Mouse (Mus musculus): ENCODE results near the gene Hsd17b11.

Gene Hsd17b11

GRCm38 (mm10) chr5:104021597-104022378 is at the start of gene Hsd17b11:
TSS of gene Hsd17b11 (minus strand) at chr5:104021919.
- peak; percentile 63 for DNase-seq (ENCODE audit: low read depth)

GRCm38 (mm10) chr5:104071048-104071447 is 49.3 kb upstream of the Hsd17b11 start:
- DNase-seq (ENCODE audit: low read depth), result no peak

DNA sequence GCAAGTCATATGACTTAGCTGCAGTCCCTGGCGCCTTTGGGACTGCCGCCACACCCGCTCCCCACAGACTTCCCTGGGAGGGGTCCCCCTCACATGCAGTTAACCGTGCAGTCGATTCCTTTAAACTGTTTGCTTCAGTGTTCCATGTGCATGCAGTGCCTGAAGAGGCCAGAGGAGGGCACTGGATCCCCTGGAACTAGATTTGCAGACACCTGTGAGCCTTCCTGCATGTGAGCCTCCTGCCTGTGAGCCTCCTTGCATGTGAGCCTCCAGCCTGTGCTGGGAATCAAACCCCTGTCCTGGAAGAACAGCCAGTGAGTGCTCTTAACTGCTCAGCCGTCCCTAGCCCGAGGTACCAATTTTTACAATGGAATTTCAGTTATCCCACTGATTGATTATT is 47.0 kb upstream of the Hsd17b11 start:
- peak; percentile 41 for DNase-seq (ENCODE audit: low read depth)

DNA sequence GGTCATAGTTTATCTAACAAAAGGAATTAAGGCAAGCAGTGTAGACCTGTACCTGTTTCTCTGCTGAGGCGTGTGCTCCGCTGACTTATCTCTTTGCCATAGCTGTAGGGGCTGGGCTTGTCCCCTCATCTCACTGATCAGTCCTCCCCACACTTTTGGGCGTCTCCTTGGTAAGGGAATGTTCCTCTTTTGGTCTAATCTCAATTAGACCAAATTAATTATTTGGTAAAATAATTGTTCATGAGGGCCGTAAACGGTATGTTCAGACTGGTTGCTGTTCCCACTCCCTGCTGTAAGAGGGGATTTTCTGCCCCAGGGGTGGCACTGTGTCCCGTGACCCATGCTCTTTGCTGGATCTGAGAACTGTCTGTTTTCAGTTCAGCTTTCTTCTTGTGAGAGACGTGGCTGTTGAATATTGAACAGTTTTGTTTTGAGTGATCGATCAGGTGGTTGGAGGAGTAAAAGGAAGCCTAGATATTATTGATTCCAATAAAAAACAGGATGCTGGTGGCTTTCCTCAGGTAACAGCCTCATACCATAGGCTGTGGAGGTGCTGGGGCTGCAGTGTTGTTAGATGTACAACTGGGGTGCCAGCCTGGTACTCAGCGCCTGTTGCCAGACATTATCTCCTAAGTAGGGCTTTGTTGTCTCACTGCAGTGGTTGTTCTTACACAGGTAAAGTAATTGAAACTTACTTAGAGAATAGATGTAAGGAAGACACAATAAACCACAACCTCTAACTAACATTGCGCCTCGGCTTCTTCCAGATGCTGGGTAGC is 41.2 kb upstream of the Hsd17b11 start:
- no peak for DNase-seq (ENCODE audit: low read depth)

DNA sequence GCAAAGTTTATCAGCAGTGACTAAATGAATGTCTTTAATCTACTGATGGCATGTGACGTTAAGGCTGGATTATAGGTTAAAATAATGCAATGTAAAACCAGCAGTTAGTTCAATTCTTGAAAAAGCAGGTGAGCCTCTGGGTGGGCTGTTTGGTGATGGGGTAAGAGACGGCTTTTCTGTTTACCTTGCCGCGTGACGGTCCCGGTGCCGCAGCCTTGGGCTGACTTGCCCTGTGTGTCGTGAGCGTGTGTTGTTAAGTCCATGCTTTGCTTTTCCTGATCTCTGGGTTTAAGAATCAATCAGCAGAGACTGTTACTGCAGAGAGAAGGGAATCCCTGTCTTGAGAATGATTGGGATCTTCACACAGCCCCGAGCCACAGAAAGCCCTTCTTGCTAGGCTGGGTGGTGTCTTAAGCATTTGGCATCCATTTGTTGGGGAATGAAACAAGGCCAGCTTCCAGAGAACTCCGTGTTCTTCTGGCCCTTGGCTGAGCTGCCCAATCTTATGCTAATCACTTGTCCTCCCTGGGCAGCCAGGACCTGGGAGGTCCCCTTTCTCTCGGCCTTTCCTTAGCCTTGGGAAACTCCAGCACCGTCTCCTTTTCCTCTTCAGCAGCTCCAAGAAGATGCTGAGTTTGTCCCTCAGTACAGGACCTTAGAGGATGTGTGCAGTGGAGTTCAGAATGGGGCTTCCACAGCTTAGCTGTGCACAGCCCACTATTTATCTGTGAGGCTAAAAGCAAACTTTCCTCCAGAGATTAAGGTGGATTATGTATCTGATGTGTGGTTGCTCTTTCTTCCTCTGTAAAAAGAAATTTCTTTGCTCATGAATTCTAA is 40.4 kb upstream of the Hsd17b11 start:
- no peak for DNase-seq (ENCODE audit: low read depth)

DNA sequence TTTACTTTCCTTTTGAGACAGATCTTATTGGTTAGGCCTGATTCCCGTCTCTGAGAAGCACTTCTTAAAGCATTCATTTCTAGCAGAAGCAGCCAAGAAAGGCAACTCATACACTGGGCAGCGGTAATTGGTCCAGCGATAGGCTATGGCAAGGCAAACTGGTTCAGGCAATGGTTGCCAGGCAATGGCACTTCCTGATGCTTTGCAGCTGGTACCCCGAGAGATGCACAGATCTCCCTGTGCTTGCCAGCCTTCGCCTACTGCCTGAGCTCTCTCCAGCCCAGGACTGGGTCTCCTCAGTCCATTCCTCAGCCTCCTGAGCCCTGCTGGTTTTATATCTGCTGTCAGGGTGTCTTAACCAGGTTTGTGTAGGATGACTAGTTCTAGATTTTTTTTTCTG is 38.7 kb upstream of the Hsd17b11 start:
- no peak for DNase-seq (ENCODE audit: low read depth)

- no peak for DNase-seq (ENCODE audit: low read depth)
Measured at GRCm38 (mm10) chr5:104059628-104060027, 37.9 kb upstream of the Hsd17b11 start.

DNA sequence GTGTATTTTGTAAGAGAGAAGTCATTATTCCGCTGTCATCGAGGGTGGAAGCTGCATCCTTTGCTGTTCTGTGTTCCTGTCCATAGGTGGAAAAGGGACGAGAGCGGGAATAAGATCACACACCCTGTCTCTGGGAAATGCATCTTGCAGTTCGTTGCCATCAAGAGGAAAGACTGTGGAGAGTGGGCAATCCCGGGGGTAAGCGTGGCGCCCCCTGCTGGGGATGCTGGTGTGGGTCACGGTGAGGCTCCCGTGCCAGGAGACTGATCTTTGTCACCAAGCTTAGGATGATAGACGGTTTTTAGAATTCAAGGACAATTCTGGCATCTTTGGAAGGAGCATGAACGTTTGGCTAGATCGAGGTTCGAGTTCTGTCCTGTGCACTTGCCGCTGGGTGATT is 36.3 kb upstream of the Hsd17b11 start:
- peak; percentile 54 for DNase-seq (ENCODE audit: low read depth)

DNA sequence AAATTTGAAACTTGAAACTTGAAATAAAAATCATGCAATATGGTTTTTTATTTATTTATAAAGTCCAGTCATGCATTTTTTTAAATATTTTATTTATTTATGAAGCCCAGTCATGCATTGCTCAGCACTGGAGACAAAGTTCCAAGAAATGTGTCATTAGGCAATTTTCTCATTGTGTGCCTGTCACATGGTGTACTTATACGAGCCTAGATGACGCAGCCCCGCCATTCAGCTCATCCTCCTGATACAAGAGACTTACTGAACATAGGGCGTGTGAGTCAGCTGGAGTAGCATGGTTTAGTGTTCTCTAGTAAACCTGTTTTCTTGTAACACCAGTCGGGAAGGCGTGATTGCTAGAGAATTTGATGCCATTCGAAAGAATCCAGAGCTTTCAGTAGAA is 34.6 kb upstream of the Hsd17b11 start:
- DNase-seq (ENCODE audit: low read depth), result no peak

GRCm38 (mm10) chr5:104055816-104056215 is 34.1 kb upstream of the Hsd17b11 start:
- DNase-seq (ENCODE audit: low read depth), result no peak

DNA sequence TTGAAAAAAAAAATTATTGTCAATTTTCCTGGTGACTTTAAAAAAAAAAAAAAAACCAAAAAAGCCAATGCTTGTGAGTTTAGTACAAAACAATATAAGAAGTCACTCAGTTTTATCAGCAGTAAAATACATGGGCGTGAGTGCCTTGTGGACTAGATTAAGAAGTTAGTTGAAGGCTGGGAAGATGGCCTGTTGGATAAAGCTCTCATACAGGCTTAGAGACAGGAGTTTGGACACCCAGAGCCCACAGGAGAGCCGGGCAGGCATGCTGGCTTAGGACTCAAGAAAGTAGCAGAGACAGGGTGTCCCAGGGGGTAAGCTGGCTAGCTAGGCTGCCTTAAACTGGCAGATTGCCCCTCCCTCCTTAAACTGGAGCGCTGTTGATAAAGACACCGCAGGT is 33.2 kb upstream of the Hsd17b11 start:
- DNase-seq (ENCODE audit: low read depth), result no peak

DNA sequence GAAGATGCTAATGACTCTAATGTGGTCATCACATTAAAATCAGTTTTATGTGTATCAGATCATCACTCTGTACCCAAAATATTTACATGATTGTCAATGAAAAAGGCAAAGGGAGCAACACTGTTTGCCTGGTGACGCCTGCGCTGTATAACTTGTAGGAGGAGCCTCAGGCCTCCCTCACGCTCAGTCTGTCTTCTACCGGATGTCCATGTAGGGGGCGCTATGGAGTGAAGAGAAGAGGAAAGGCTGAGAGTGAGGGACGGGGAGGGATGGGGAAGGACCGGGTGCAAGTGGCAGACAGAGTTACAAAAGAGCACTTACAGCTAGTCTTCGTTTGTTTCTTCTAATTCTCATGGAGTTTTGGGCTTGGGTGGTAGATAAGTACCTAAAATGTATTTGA is 31.2 kb upstream of the Hsd17b11 start:
- DNase-seq (ENCODE audit: low read depth), result peak; percentile 55

GRCm38 (mm10) chr5:104048139-104048538 is 26.4 kb upstream of the Hsd17b11 start:
- DNase-seq (ENCODE audit: low read depth), result no peak

DNA sequence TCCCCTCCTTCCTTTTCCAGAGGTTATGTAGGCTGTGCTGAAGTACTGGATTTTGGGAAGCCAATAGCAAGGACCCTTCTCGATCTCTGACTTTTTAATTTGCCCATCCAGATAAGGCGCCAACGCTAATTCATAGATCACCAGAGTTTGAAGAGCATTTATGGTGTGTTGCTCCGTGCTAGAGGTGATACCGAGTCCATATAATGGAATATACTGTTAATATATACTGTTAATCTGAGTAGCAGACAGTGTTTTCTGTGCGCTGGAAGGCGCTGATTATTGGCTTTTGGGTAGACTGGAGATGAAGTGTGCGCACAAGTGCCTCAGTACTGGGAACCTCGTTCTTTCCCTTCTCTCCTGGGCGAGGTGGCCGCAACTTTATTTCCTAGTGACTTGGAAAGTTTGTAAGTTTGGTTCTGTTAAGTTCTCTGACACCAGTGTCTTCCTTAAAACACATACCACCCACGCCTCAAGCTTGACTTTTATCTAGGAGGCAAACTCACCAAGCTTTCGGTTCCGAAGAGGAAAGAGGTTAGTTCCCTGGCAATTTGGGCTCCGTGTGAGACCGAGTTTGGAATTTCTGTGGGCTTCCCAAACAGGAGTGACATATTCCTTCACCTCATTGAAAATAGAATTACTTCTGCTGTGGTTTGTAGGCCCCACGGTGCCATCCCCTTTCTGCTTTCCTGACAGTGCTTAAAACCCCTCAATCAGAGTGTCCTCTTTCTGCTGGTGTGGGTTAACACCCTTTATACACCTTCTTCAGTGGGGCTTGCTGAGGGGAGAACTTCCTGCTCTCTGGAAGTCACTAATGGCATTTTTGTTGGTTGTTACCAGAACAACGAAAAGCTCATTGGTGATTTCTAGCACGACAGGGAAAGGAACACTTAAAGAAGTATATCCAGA is 25.7 kb upstream of the Hsd17b11 start:
- peak; percentile 61 for DNase-seq (ENCODE audit: low read depth)

- peak; percentile 96 for DNase-seq (ENCODE audit: low read depth)
Measured at GRCm38 (mm10) chr5:104046256-104047199, 24.8 kb upstream of the Hsd17b11 start, which contains the start of gene Nudt9. TSS of gene Nudt9 (plus strand) at chr5:104046306.

DNA sequence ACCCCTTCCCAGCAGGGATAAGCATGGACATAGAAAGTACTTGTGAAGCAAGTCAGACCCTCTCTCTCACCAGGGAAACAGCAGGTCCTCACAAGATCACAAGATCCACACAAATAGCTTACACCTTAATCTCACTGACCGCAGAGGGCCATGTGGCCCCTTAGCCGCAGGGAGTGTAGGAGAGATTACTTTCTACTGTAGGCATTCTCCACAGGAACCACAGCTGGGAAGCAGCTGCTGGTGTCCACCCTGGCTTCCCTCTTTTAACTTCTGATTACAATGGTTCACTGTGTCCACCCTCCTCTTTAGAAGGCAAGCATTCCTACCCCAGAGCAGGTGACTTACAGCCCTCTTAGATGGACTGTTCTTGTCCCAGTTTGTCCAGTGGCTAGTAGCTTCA is 22.0 kb upstream of the Hsd17b11 start:
- no peak for DNase-seq (ENCODE audit: low read depth)

DNA sequence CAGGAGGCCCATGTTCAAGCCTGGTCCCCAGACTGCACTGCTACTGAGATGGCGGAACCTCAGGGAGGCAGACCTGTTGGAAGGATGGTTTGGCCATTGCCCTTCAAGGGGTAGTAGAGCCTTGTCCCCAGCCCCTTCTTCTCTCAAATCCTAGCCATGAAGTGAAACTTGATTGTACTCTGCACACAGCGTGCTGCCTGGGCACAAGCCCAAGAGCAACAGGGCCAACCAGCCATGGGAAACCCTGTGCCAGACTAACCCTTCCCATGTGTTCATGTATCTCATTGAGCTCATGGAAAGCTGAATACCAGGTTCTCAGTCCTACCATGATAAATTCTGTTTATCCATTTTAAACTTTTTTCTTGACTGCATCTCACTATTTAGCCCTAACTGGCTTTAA is 21.2 kb upstream of the Hsd17b11 start:
- no peak for DNase-seq (ENCODE audit: low read depth)

- DNase-seq (ENCODE audit: low read depth), result peak; percentile 44
Measured at GRCm38 (mm10) chr5:104039154-104039932, 17.6 kb upstream of the Hsd17b11 start.

- DNase-seq (ENCODE audit: low read depth), result no peak
Measured at GRCm38 (mm10) chr5:104036686-104037085, 15.0 kb upstream of the Hsd17b11 start.
